In the genomic region with DNA sequence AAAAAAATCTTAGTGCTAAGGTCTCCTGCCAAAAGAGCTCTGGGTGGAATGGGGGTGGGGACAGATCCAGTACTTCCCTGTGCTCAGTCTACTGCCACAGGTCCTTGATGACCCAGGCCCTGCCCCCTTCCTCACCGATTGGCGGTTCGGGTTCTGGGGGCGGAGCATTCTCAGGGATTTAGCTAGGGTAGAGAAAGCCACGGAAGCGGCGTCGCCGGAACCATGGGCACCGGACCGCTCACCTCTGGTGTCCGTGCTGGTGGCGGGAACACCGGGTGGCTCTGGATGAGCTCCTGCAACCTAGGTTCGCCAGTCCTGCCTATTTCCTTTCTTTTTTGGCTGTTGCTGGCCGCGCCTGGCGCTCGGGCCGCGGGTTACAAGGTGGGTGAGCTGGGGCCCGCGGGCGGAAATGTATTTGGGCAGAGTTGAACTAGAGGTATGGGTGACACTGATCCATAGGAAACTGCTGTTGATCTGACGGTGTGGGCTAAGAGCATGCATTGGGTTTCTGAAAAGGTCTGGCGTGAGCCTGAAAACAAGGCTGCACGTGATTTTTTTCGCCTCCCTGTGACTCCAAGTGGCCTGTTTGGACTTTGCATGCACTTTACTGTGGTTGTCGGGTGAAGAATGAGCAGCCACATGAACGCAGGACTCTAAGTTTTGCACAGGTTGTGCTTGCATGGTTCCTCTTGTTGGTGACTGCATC, we compare ENCODE assay signal across 8 mouse cellular contexts. TPM values are rescaled to one million over a fixed set of nuclear protein-coding genes. Genes with fewer than 3 reads are reported as not detected.
A peak's percentile ranks its signal among the peaks of the same experiment; 100 is the strongest.
DNase-seq lines count a peak whose midpoint lies in the region; ATAC-seq lines count a peak whose summit lies in the region.

A gene (plus strand): TSS at position 163 of the 706 bp plus-strand sequence.

- peak; percentile 96 for DNase-seq in Muller cell, postnatal 12 days (ENCODE audit: inconsistent ontology term)
- DNase-seq in cerebellum, adult 9-11 months = peak; percentile 90
- DNase-seq in frontal cortex, postnatal 10 days (ENCODE audit: low spot score in 2 of 2) = peak; percentile 86 to 89
- peak; percentile 67 for DNase-seq in layer of hippocampus, postnatal 25 days (ENCODE audit: extremely low spot score in 1 of 2, low spot score in 1 of 2)
- DNase-seq in lung, postnatal 25 days (ENCODE audit: low spot score) = peak; percentile 96
- peak; percentile 79 for DNase-seq in retina, embryonic 14.5 days (ENCODE audit: low spot score)
- DNase-seq in thymus, postnatal 4 days = peak; percentile 88

- peaks cover 29% of the 10 kb centered on the region for H3K4me1 ChIP-seq in hindbrain, embryonic 12.5 days

- H3K4me2 ChIP-seq in hindbrain, embryonic 12.5 days (replicated peaks) = peak within 1 kb of the TSS; percentile 91

- peak within 1 kb of the TSS; percentile 76 for H3K9ac ChIP-seq in hindbrain, embryonic 12.5 days

- H3K36me3 ChIP-seq in hindbrain, embryonic 12.5 days = peaks cover 15% of the 10 kb centered on the region; the same call in 1 of the 2 replicates

- H3K27ac ChIP-seq in hindbrain, embryonic 12.5 days = no peak within 1 kb of the TSS; the same call in 1 of the 2 replicates

- under 1% methylated on average over 30 of the region's 30 CpGs for WGBS in hindbrain, embryonic 12.5 days

- no peaks in the 10 kb centered on the region for H3K27me3 ChIP-seq in hindbrain, embryonic 12.5 days

- peak within 1 kb of the TSS; percentile 61 for H3K4me3 ChIP-seq in hindbrain, embryonic 12.5 days

- H3K9me3 ChIP-seq in hindbrain, embryonic 12.5 days (replicated peaks) = no peaks in the 10 kb centered on the region

- peak; percentile 73 for ATAC-seq in hindbrain, embryonic 12.5 days (ENCODE audit: low FRiP score)

RNA-seq across cellular contexts. Expression of the gene that starts here (rescaled TPM):
- 19.7 and 22.4 TPM in 2 replicates for polyA plus RNA-seq in hindbrain, embryonic 12.5 days (2016; fragmentation: Nextera tagmentation; extraction: Ambion mirVana)
- total RNA-seq in layer of hippocampus, postnatal 25 days (2021) = 10 to 100 TPM; 36.1 to 41.8 TPM
